Mouse (Mus musculus) MEL (cell line): ENCODE data around the gene Maml3.

Experiments
- BHLHE40 ChIP-seq: IDR thresholded peaks from 2 replicates; pipeline ENCODE4 v1.6.1; 2012; ENCODE audit warnings: low read depth, mild to moderate bottlenecking, inconsistent platforms, low read length, improper control_type of control experiment, borderline replicate concordance
- EP300 ChIP-seq, 2 experiments: IDR thresholded peaks; 2 replicates each; pipeline ENCODE4 v1.6.1; 2011; ENCODE audit warnings: improper control_type of control experiment in 2 of 2, low read length in 2 of 2, low read depth in 1 of 2, mild to moderate bottlenecking in 1 of 2
- KAT2A ChIP-seq: conservative IDR thresholded peaks from 2 replicates; pipeline ENCODE4 v1.6.1; 2012; ENCODE audit warnings: low read depth, low read length, improper control_type of control experiment, inconsistent platforms
- MEF2A ChIP-seq: IDR thresholded peaks from 2 replicates; pipeline ENCODE4 v1.6.1; 2014; ENCODE audit warnings: low read depth, mild to moderate bottlenecking, inconsistent platforms, low read length, improper control_type of control experiment; ENCODE audit not compliant: poor library complexity, insufficient replicate concordance, severe bottlenecking; ENCODE audit errors: extremely low read depth

DNA sequence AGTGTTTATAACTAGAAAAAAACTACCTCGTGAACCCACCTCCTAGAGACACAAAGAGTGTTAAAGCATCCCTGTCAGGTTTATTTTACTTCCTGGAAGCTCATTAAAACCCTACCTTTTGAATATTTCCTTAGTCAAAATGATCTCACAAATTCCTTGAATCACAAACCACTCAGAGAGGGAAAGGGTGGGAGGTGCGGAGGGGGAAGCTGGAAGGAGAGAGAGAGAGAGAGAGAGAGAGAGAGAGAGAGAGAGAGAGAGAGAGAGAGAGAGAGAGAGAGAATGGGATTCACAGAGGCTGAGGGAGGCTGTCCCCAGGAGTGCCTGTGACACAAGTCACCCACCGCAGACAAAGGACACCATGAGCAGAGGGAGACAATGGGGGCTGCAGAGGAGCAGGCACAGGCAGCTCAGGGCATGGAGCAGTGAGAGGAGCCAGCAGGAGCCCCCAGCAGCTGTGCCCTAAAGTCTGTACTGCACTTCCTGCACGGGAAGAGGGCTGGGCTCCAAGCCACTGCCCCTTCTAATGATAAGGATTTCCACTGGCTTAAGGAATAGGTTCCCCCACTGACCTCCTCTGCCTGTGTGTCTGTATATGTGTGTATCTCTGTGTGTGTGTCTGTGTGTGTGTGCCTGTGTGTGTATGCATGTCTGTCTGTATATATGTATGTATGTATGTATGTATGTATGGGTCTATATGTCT lies 140.8 kb downstream of the Maml3 start:
- TF ChIP-seq KAT2A (no peak), BHLHE40 (no peak), EP300 (IDR thresholded peaks at IDR 0.05; ENCODE audit: low read depth in 1 of 2, low read length in 2 of 2) (no peak), MEF2A (no peak)
